Mouse (Mus musculus) CH12.LX (cell line): ENCODE results near the gene Ttll11. TPM values are rescaled to one million over a fixed set of nuclear protein-coding genes. Genes with fewer than 3 reads are reported as not detected.

Source experiments
- DNase-seq: peaks from one replicate; pipeline ENCODE4 v3.0.0-alpha.2; 2013; ENCODE audit errors: extremely low read depth
- H3K27ac ChIP-seq: 2 replicates; pipeline ENCODE4 v1.5.1; 2012; ENCODE audit warnings: low read depth, mild to moderate bottlenecking, control low read depth, moderate library complexity; ENCODE audit not compliant: insufficient read depth
- H3K27me3 ChIP-seq: replicated peaks from 2 replicates; pipeline ENCODE3; 2012; ENCODE audit warnings: inconsistent platforms
- H3K36me3 ChIP-seq, 2 experiments: replicated peaks in 1 of 2; 2 replicates each; pipeline versions ENCODE3 to v1.6.1; 2012; ENCODE audit warnings: inconsistent platforms in 1 of 2, low read length in 1 of 2, mild to moderate bottlenecking in 1 of 2, mixed read lengths in 1 of 2, moderate library complexity in 1 of 2; ENCODE audit not compliant: control insufficient read depth in 1 of 2, insufficient read depth in 1 of 2
- H3K4me1 ChIP-seq, 2 experiments: 2 replicates each; pipeline ENCODE4 v1.6.1; 2012; ENCODE audit warnings: inconsistent platforms in 1 of 2, moderate library complexity in 1 of 2; ENCODE audit not compliant: insufficient read depth in 2 of 2, control insufficient read depth in 1 of 2
- H3K4me2 ChIP-seq: 2 replicates; pipeline ENCODE4 v1.6.1; 2012; ENCODE audit warnings: low read depth, mild to moderate bottlenecking, control low read depth; ENCODE audit not compliant: poor library complexity, insufficient read depth, severe bottlenecking
- H3K4me3 ChIP-seq, 3 experiments: fragments of 150-350 bp in 1 of 3; sonication (generic) in 1 of 3; replicated peaks in 1 of 3; 2 replicates each; pipeline versions ENCODE3 to v1.5.1; 2011 to 2012; ENCODE audit warnings: low read depth in 2 of 3, low read length in 2 of 3, mild to moderate bottlenecking in 2 of 3, moderate library complexity in 2 of 3, control low read depth in 1 of 3, improper control_type of control experiment in 1 of 3, inconsistent platforms in 1 of 3, mixed read lengths in 1 of 3; ENCODE audit not compliant: poor library complexity in 1 of 3
- H3K79me2 ChIP-seq: replicated peaks from 2 replicates; pipeline ENCODE4 v1.6.1; 2012; ENCODE audit warnings: mild to moderate bottlenecking, moderate library complexity; ENCODE audit not compliant: control insufficient read depth, poor library complexity, insufficient read depth, severe bottlenecking; ENCODE audit errors: extremely low read depth
- H3K9ac ChIP-seq: 2 replicates; pipeline ENCODE4 v1.6.1; 2012; ENCODE audit warnings: low read depth, mild to moderate bottlenecking, control low read depth, moderate library complexity; ENCODE audit not compliant: insufficient read depth
- H3K9me3 ChIP-seq: replicated peaks from 2 replicates; pipeline ENCODE3; 2012; ENCODE audit warnings: low read length, inconsistent platforms, mixed read lengths
- CHD1 ChIP-seq: IDR thresholded peaks from 2 replicates; pipeline ENCODE4 v1.6.1; 2012; ENCODE audit warnings: low read depth, low read length, improper control_type of control experiment, inconsistent platforms
- CHD2 ChIP-seq: IDR thresholded peaks from 2 replicates; pipeline ENCODE4 v1.6.1; 2011; ENCODE audit warnings: low read length, improper control_type of control experiment
- CTCF ChIP-seq, 2 experiments: IDR thresholded peaks in 1 of 2; conservative IDR thresholded peaks in 1 of 2; 2 replicates each; pipeline ENCODE4 v1.5.1; 2011 to 2012; ENCODE audit warnings: low read depth in 2 of 2, low read length in 2 of 2, improper control_type of control experiment in 1 of 2, inconsistent platforms in 1 of 2, mild to moderate bottlenecking in 1 of 2, moderate library complexity in 1 of 2
- E2F4 ChIP-seq: IDR thresholded peaks from 2 replicates; pipeline ENCODE4 v1.6.1; 2011; ENCODE audit warnings: low read depth, low read length, improper control_type of control experiment; ENCODE audit not compliant: insufficient replicate concordance
- EP300 ChIP-seq: IDR thresholded peaks from 2 replicates; pipeline ENCODE4 v1.6.1; 2011; ENCODE audit warnings: low read length, improper control_type of control experiment
- ETS1 ChIP-seq: conservative IDR thresholded peaks from 2 replicates; pipeline ENCODE4 v1.6.1; 2012; ENCODE audit warnings: low read depth, mild to moderate bottlenecking, inconsistent platforms, low read length, improper control_type of control experiment, moderate library complexity
- GABPA ChIP-seq: IDR thresholded peaks from 2 replicates; pipeline ENCODE4 v1.6.1; 2012; ENCODE audit warnings: low read depth, low read length, improper control_type of control experiment, inconsistent platforms; ENCODE audit not compliant: insufficient replicate concordance
- HCFC1 ChIP-seq: IDR thresholded peaks from 2 replicates; pipeline ENCODE4 v1.6.1; 2012; ENCODE audit warnings: low read depth, mild to moderate bottlenecking, inconsistent platforms, low read length, improper control_type of control experiment
- IRF4 ChIP-seq: IDR thresholded peaks from 2 replicates; pipeline ENCODE4 v1.6.1; 2014; ENCODE audit warnings: low read depth, mild to moderate bottlenecking, inconsistent platforms, low read length, improper control_type of control experiment
- JUN ChIP-seq: IDR thresholded peaks from 2 replicates; pipeline ENCODE4 v1.6.1; 2011; ENCODE audit warnings: low read depth, mild to moderate bottlenecking, low read length, improper control_type of control experiment, moderate library complexity; ENCODE audit not compliant: insufficient read depth
- MAX ChIP-seq: IDR thresholded peaks from 2 replicates; pipeline ENCODE4 v1.6.1; 2011; ENCODE audit warnings: low read length, improper control_type of control experiment
- MAZ ChIP-seq: IDR thresholded peaks from 2 replicates; pipeline ENCODE4 v1.6.1; 2012; ENCODE audit warnings: low read depth, mild to moderate bottlenecking, inconsistent platforms, low read length, improper control_type of control experiment, moderate library complexity
- MEF2A ChIP-seq: IDR thresholded peaks from 2 replicates; pipeline ENCODE4 v1.6.1; 2014; ENCODE audit warnings: low read depth, mild to moderate bottlenecking, inconsistent platforms, low read length, improper control_type of control experiment, borderline replicate concordance
- MXI1 ChIP-seq: IDR thresholded peaks from 2 replicates; pipeline ENCODE4 v1.6.1; 2011; ENCODE audit warnings: mild to moderate bottlenecking, low read depth, low read length, improper control_type of control experiment
- MYC ChIP-seq: IDR thresholded peaks from 2 replicates; pipeline ENCODE4 v1.6.1; 2011; ENCODE audit warnings: low read depth, mild to moderate bottlenecking, improper control_type of control experiment, low read length
- NELFE ChIP-seq: IDR thresholded peaks from 2 replicates; pipeline ENCODE4 v1.6.1; 2011; ENCODE audit warnings: low read depth, low read length, improper control_type of control experiment
- NRF1 ChIP-seq: IDR thresholded peaks from 2 replicates; pipeline ENCODE4 v1.6.1; 2014; ENCODE audit warnings: low read depth, mild to moderate bottlenecking, inconsistent platforms, low read length, improper control_type of control experiment, moderate library complexity
- PAX5 ChIP-seq: IDR thresholded peaks from 2 replicates; pipeline ENCODE4 v1.6.1; 2012; ENCODE audit warnings: low read length, inconsistent platforms, mixed read lengths
- RAD21 ChIP-seq: IDR thresholded peaks from 2 replicates; pipeline ENCODE4 v1.6.1; 2011; ENCODE audit warnings: low read depth, mild to moderate bottlenecking, low read length, improper control_type of control experiment, moderate library complexity
- RCOR1 ChIP-seq: conservative IDR thresholded peaks from 2 replicates; pipeline ENCODE4 v1.6.1; 2012; ENCODE audit warnings: low read depth, mild to moderate bottlenecking, inconsistent platforms, low read length, improper control_type of control experiment
- SIN3A ChIP-seq: IDR thresholded peaks from 2 replicates; pipeline ENCODE4 v1.6.1; 2012; ENCODE audit warnings: low read length, improper control_type of control experiment, inconsistent platforms
- SMC3 ChIP-seq: IDR thresholded peaks from 2 replicates; pipeline ENCODE4 v1.6.1; 2011; ENCODE audit warnings: low read depth, low read length, improper control_type of control experiment
- TBP ChIP-seq: conservative IDR thresholded peaks from 2 replicates; pipeline ENCODE4 v1.6.1; 2011; ENCODE audit warnings: low read depth, low read length, improper control_type of control experiment
- TCF12 ChIP-seq: IDR thresholded peaks from 2 replicates; pipeline ENCODE4 v1.6.1; 2014; ENCODE audit warnings: low read depth, mild to moderate bottlenecking, inconsistent platforms, low read length, improper control_type of control experiment
- USF1 ChIP-seq: IDR thresholded peaks from 2 replicates; pipeline ENCODE4 v1.6.1; 2014; ENCODE audit warnings: low read depth, mild to moderate bottlenecking, inconsistent platforms, low read length, improper control_type of control experiment
- ZKSCAN1 ChIP-seq: IDR thresholded peaks from 2 replicates; pipeline ENCODE4 v1.6.1; 2012; ENCODE audit warnings: low read depth, inconsistent platforms, low read length, improper control_type of control experiment, borderline replicate concordance
- ZMIZ1 ChIP-seq: IDR thresholded peaks from 2 replicates; pipeline ENCODE4 v1.6.1; 2012; ENCODE audit warnings: low read depth, mild to moderate bottlenecking, inconsistent platforms, low read length, improper control_type of control experiment
- dilution Hi-C: fragments of 300-500 bp; cut with MboI; formaldehyde crosslinking; loops from 2 replicates; pipeline ENCODE4 v1.14.3; 2020; ENCODE audit warnings: low sequenced_read_pairs; ENCODE audit not compliant: extremely low pct_unique_long_range_greater_than_20kb, extremely low pct_ligation_motif_present
- in situ Hi-C: fragments of 300-500 bp; cut with MboI; formaldehyde crosslinking; loops from 3 replicates; pipeline ENCODE4 v1.14.3; 2019; ENCODE audit warnings: low sequenced_read_pairs, low pct_ligation_motif_present, low pct_unique_long_range_greater_than_20kb, mixed read lengths
- polyA plus RNA-seq: library from polyadenylated mRNA; unstranded; fragments of >175 nt; gene quantifications from 2 replicates; pipeline ENCODE4 v1.2.1, GENCODE M21; 2012; ENCODE audit warnings: low read depth; ENCODE audit not compliant: insufficient read length
- total RNA-seq, 2 experiments: library from RNA; depleted of rRNA; stranded (reverse); fragments of 300-350 nt in 1 of 2; fragments of >200 nt in 1 of 2; gene quantifications; 2 replicates each; pipeline ENCODE4 v1.2.3; 2012 to 2014

Gene Ttll11
- total and polyA plus RNA-seq, 3 experiments, result 0.04 to 0.31 (median 0.11) TPM

GRCm38 (mm10) chr2:35831904-35832581 is 147.7 kb downstream of the Ttll11 start:
- no peak overlapping the region for H3K4me3 ChIP-seq
- in situ Hi-C loops (no loop called here), dilution Hi-C loops (no loop called here)
- no peaks in the 10 kb centered on the region for H3K27me3 ChIP-seq
- DNase-seq, result no peak
- no peak overlapping the region for H3K27ac ChIP-seq
- H3K4me2 ChIP-seq, result no peak overlapping the region
- H3K79me2 ChIP-seq, result no peaks in the 10 kb centered on the region
- H3K9me3 ChIP-seq, result peaks cover 13% of the 10 kb centered on the region
- TF ChIP-seq CHD2 (no peak), NRF1 (no peak), PAX5 (no peak), SMC3 (no peak), CTCF (conservative IDR thresholded peaks at IDR 0.05 in 1 of 2, IDR thresholded peaks at IDR 0.05 in 1 of 2; ENCODE audit: low read depth in 2 of 2, low read length in 2 of 2) (no peak), SIN3A (no peak), CHD1 (no peak), MYC (no peak), ZKSCAN1 (no peak)
- peaks cover 15 to 37% of the 10 kb centered on the region in 2 experiments for H3K4me1 ChIP-seq
- no peak overlapping the region for H3K9ac ChIP-seq
- no peaks in the 10 kb centered on the region for H3K36me3 ChIP-seq

GRCm38 (mm10) chr2:35830966-35831903 is 148.5 kb downstream of the Ttll11 start:
- Histone ChIP-seq H3K79me2 (no peaks in the 10 kb centered on the region), H3K27ac (peak overlapping the region; percentile 74), H3K27me3 (no peaks in the 10 kb centered on the region), H3K9ac (no peak overlapping the region), H3K4me2 (0 out of 2 replicates have a peak overlapping the region, but pooled peaks have one; percentile 3), H3K4me1 (peaks cover 15 to 37% of the 10 kb centered on the region in 2 experiments), H3K4me3 (no peak overlapping the region), H3K36me3 (no peaks in the 10 kb centered on the region), H3K9me3 (peaks cover 9% of the 10 kb centered on the region)
- peak; percentile 67 for DNase-seq
- TF ChIP-seq MAZ, result no peak
- TF ChIP-seq SIN3A, result 0 out of 2 replicates have a peak, but pooled peaks have one; percentile 24
- TF ChIP-seq ZKSCAN1, result no peak
- no peak for TF ChIP-seq ZMIZ1
- TF ChIP-seq RAD21, result no peak
- TF ChIP-seq PAX5, result no peak
- TF ChIP-seq GABPA, result no peak
- TF ChIP-seq SMC3, result no peak
- 0 out of 2 replicates have a peak, but pooled peaks have one; percentile 22 for TF ChIP-seq TBP
- TF ChIP-seq RCOR1, result no peak
- no peak for TF ChIP-seq E2F4
- 0 out of 2 replicates have a peak, but pooled peaks have one; percentile 8 for TF ChIP-seq IRF4
- TF ChIP-seq MAX, result no peak; the same call in 1 of the 2 replicates
- TF ChIP-seq NRF1, result no peak
- 0 out of 2 replicates have a peak, but pooled peaks have one; percentile 6 for TF ChIP-seq EP300
- peak; percentile 37; the same call in 1 of the 2 replicates for TF ChIP-seq TCF12
- TF ChIP-seq HCFC1, result no peak
- TF ChIP-seq MEF2A, result no peak
- no peak for TF ChIP-seq JUN
- TF ChIP-seq ETS1, result peak; percentile 47
- TF ChIP-seq USF1, result 0 out of 2 replicates have a peak, but pooled peaks have one; percentile 20
- TF ChIP-seq MXI1, result no peak
- TF ChIP-seq NELFE, result no peak
- no peak for TF ChIP-seq CHD2
- no peak; the same call in 1 of the 2 replicates for TF ChIP-seq MYC
- in situ Hi-C loops (no loop called here), dilution Hi-C loops (no loop called here)
